Mouse (Mus musculus): ENCODE measurements at regions not wholly inside any gene's neighbourhood (a gene's known extent, or its start where the extent isn't known, plus 50 kb on each side); places are given as distances from the start of the nearest gene placed in this dataset.

DNA sequence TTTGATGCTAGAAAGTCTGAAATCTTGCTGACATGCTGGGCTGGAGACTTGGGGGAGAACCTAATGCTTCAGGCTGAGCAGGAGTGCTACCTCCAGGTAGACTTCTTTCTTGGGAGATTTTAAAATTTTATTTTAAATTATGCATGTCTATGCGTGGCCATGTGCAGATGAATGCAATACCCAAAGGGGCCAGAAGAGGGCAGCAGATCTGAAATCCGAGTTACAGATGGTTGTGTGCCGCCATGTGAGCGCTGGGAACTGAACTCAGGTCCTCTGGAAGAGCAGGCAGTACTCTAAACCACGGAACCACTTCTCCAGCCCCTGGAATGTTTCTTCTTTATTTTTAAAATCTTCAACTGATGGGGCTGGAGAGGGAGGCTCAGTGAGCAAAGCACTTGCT is 135.8 kb downstream of the Slc4a3 start:
- ATAC-seq (ENCODE audit: poor library complexity, severe bottlenecking), result no peak

DNA sequence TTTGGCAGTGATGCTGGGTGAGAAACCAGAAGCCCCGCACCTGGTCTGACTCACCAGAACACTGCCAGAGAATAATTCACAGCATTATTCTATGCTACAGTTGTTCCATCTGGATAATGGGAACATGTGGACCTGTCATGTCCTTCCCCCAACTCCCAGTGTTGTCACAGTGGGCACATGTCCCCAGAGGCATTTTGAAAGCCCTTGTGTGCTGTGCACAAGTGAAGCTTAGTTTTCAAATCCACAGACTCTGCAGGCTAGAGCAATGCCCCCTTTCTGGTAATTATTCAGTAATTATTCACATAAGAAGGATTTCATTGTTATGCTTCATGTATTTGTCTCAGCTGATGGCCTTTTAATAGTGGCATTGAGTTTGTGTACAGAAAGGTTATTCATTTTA is 146.7 kb downstream of the Slc4a3 start:
- no peak for ATAC-seq (ENCODE audit: poor library complexity, severe bottlenecking)

DNA sequence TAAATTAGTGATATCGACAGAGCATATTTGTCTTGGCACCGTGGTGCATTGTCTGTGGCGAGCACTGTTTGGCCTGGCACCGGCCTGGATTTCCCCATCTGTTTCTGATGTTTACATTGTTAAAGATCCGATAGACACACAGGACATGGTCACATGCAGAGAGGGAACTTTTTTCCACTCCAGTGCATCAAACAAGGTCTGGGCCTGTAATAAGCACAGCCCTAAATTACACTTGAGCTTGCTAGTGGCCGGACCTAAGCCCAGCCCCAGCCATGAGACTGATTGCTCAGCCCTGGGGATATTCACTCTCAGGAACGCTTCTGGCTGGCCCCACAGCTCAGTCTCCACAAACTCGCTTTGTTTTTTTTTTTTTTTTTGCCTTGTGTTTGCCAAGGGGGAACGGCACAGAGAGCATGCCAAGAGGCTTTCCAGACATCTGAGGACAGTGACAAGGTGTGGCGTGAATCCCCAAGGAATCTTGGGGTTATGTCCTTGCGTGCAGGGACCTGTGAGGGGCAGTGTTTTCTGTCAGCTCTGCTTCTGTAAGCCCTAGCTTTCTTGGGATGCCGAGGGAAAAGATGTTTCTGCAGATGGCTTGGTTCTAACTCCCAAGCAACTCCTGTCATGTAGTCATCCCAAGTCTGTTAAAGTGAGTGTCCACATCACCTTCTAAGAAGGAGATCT is 147.3 kb downstream of the Slc4a3 start:
- no peak for ATAC-seq (ENCODE audit: poor library complexity, severe bottlenecking)

DNA sequence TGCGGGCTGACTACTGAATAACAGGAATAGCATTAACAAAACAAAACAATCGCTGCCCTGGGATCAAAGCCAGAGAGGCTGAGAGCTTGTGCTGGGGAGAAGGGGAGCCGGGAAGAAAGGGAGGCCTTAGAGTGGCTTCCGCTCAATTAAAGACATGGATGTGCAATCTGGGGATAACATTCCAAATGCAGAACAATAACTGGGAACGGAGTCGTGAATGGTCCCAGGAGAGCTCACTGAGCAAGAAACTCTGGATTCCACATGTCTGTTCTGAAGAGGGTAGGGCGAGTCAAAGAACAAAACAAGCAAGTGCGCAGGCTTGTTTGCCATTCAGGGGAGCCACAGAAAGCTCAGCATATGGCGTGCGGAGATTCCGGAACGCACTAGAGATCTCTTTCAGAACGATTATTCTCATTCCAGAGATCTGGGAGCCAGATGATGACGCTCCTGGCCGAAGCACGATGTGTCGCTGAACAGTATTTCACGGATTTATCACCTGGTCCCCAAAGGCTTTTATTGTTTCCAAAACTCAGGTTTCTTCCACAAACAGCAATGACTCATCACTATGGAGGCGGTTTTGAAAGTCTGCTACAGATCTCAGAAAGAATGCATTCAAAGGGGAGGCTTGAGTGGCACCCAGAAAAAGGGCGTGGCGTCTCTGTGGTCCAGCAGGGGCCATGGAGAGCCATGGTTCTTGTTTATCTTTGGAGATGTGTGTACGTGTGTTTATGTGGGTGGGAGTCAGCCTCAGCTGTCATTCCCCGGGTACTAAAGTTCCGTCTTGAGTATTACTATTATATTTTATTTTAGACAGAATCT is 159.0 kb downstream of the Slc4a3 start:
- no peak for ATAC-seq (ENCODE audit: poor library complexity, severe bottlenecking)

DNA sequence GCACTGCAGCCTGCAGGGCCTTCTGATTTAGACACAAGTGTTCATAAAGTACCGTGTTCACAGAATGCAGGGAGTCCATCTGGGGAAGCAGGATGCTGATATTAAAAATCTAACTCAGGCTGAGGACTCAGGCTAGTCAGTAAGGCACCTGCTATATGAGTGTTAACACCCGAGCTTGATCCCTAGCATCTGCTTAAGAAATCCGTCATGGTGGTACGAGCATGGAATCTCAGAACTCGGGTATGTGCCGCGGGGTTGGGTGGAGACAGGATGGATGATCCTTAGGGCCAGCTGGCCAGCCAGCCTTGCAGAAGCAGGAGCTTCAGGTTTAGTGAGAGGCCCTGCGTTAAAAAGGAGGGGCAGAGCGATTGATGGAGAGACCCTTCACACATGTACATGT is 160.1 kb downstream of the Slc4a3 start:
- ATAC-seq (ENCODE audit: poor library complexity, severe bottlenecking), result no peak

DNA sequence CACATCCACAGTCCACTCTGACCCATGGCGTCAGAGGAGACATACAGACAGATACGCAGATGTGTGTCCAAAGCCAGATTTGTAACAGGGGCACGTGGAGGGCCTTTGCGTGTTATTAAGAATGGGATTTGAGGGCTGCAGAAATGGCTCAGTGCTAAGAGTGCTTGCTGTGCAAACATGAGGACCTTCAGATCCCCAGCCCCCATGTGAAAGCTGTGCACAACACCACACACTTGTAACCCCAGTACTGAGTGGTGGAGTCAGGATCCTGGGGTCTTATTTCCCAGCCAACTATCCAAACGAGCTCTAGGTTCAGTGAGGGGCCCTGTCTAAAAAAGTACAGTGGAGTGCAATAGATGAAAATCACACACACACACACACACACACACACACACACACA is 177.4 kb downstream of the Slc4a3 start:
- no peak for ATAC-seq (ENCODE audit: poor library complexity, severe bottlenecking)

DNA sequence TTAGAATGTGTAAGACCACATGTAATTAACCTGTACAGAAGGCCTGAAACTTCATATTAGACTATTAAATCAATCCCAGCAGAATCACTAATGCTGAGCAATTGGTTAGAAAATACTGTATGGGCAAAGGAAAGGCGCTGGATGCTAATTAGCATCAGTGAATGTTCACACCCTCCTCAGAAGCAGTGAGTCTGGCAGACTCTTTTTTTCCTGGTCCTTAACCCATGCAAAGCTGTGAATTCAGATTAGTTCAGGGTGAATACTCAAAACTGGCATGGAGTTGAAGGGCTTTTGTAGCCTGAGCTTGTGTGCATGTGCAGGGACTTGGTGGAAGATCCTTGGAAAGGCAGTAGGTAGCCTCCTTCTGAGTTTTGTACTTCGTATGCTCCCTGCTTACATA is 179.3 kb downstream of the Slc4a3 start:
- ATAC-seq (ENCODE audit: poor library complexity, severe bottlenecking), result no peak

DNA sequence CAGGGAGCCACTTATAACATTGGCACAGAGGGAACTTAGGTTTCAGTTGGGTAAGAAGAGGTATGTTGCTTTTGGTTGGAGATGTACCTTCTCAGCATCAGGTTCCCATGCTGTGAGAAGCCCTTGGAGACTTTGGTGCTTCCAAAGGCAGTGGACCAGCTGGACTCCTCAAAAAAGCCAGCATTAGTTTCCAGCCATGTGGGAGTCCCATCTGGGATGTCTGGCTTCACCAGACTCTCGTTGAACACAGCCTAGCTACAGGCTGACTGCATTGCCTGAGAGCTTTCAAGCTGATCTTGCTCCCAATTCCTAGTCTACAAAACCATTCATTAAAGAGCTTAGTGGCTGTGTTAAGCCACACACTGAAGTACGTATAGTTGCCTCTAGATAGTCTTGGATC is 182.8 kb downstream of the Slc4a3 start:
- ATAC-seq (ENCODE audit: poor library complexity, severe bottlenecking), result no peak

DNA sequence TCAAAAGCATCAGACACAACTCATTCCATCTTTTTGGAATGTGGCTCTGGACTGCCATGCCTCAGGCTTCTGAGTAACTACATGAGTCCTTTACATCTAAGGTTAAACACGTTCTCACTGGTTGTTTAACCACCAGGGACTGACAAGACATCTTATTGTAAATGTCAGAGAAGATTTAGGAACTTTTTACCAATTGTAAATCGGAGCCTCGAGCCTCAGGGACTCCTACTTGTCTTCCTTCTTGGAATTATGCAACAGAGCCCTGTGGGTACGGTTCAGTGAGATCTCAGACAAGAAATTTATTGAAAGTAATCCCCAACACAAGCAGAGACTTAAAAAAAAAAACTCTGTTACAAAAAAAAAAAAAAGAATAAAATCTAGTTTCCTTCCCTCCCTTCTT is 187.7 kb downstream of the Slc4a3 start:
- no peak for ATAC-seq (ENCODE audit: poor library complexity, severe bottlenecking)

DNA sequence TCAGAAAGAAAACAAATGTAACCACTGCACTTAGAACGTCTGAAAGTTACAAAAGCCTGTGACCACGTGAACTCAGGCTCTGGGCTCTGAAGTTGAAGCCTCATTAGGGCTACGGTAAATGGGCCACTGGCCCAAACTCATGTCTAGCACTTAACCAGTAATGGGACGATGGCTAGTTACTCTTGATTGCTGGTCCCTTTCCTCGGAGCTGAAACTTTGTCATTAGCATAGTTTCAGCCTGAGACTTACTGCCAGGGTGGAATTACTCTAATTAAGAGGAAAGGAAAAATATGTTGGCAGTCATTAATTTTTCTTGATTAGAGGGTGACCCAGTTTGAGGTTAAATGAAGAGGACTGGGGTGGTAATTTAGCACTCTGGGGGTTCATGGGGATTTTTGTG is 192.6 kb downstream of the Slc4a3 start:
- ATAC-seq (ENCODE audit: poor library complexity, severe bottlenecking), result no peak

DNA sequence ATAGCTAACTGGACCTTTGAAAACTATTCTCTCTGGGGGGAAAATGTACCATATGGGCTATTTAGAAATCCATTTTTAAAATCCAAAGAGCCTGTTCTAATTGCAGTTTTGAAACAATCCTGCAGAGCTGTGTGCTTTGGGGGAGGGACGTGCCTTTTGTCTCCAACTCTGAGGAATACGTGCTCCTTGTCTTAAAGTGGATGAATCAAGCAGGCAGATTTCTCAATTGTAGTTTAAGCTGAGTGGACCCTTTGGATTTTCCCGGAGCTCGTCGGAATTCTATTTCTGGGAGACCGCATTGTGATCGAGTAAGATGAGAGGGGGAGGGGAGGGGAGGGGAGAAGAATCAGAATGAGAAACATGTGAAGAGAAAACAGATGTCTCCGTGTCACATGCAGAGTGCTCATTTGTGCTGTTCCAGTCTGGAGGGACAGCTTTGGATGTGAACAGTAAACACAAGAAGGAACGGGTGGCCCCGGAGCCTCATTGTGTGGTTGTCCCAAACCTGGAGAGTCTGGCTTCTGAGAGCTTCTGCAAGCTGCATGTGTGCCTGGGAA is 203.7 kb downstream of the Slc4a3 start:
- no peak for ATAC-seq (ENCODE audit: poor library complexity, severe bottlenecking)

DNA sequence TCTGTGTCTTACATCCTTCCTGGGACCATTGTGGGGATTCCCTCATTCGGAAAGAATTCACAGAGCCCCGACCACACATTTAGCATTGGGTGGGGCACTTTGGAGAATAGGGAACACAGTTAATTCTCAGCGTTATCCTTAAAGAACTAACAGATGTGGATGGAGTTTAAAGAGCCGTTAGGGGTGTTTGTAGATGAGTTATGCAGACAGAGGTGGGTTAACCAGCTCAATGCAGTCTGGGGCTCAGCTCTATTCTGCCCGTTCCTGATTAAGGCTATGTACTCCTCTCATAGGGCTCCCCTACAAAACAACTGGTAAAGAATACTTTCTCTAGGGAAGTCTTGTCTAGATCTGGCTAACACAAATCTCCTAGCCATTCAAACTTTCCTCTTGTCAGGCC is 226.1 kb downstream of the Slc4a3 start:
- no peak for ATAC-seq (ENCODE audit: poor library complexity, severe bottlenecking)

DNA sequence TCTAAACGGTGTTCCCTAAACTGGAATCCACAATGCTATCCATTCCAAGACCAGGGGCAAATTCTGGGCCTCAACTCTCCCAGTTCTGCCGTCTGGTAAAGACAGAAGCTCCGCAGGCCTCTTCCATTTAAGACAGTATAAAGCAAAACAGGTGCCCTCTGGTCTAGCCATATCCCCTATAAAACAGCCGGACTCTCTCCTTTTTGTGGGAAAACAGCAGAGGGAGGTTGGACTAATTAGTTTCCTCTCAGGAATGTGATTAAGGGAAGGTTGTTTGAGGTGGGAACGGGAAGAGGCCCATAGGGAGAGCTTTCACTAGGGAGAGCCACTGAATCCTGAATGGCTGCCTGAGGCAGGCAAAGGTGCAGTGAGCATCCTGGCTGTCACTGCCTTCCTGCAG is 226.9 kb downstream of the Slc4a3 start:
- no peak for ATAC-seq (ENCODE audit: poor library complexity, severe bottlenecking)

DNA sequence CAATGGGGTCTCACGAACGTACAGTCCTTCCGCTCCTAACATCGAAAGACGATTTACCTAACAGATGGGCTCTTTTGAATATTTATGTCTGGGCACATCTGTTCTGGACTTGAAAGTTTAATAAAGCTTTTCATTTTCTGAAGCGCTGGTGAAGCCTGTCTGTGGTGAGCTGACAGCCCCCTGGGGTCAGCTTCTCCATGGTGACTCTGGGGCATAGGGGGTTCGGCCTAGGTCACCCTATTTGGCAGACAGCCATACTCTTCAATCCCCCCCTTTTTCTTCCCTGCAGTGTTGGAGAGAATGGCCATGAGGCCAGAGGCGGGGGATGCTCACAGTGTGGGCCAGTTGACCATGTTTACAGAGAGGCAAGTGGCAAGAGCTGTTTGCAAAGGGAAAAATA is 232.8 kb downstream of the Slc4a3 start:
- ATAC-seq (ENCODE audit: poor library complexity, severe bottlenecking), result no peak

DNA sequence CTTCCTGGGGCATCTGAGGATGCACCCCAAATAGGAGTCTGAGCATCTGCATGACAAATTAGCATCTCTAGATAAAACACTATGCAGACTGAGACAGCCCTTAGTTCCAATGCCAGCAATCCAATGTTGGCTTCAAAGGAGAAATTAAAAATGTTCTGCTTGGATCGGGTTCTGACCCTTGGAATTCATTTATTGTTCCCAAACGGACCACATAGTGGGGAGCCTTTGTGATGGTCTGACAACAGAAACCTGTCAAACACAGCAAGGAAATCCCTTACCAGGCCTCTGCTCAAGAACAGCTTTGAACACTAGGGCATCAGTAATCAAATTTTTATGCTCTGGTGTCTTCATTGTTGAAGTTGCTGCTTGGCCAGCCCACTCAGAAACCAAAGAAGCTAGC is 237.1 kb downstream of the Slc4a3 start:
- ATAC-seq (ENCODE audit: poor library complexity, severe bottlenecking), result no peak

DNA sequence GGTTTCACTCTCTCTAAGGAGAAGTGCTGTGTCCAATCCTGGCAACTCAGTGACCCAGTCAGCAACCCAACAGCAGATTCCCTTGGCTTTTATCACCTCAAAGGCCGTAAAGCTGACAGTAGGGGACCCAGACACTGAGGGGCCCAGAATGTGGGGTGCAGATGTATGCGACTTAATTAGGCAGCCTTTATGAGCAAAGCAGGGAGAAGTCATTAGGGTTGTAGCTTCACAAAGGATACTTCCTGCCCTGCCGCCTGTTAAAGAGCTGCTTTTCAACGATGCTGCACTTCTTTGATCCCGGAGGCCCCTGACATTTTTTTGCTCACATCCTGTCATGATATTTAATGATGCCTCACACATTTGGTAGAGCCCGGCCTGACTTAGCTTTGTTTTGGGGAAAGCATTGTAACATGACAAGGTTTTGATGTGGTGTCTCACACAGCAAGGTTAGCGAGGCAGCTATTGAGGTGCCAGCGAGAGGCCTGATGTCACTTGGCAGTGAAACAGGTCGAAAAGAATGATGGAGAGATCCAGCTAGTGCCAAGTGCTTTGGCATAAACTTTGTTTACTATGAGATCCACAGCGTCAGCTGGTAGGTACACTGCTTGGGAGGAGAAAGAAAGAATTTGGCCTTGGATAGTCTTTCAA is 240.2 kb downstream of the Slc4a3 start:
- no peak for ATAC-seq (ENCODE audit: poor library complexity, severe bottlenecking)

DNA sequence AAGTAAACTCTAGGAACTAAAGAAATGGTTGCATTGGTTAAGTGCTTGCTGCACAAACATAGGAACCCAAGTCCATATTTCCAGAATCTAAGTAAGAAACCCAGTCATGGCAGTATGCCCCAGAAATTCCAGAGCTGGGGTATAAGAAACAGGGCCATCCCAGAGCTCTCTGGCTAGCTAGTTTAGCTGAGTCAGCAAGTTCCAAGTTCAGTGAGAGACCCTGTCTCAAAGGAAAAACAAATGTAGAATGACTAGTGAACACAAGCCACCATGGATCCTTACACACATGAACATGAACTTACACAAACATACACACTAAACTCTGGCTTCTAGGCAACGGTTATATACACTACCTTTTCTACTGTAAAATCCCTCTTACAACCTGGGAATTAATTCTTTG is 245.4 kb downstream of the Slc4a3 start:
- no peak for ATAC-seq (ENCODE audit: poor library complexity, severe bottlenecking)

DNA sequence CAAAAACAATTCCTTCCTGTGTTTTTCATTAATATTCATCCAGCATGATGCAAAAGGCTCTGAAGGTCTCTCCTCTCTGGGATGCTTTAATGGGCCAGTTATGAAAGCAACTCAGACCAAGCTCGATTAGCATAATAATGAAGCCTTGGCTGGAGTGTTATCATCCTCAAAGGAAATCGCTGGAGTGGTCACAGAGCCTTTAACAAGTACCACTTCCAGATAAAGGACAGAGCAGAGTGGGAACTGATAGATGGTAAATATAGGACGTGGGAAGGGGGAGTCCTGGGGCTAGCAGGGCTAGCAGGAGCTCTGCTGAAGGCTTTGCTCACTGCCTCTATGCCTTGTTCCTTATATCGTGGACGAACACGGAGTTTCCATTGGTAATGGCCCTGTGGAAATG is 251.7 kb downstream of the Slc4a3 start:
- no peak for ATAC-seq (ENCODE audit: poor library complexity, severe bottlenecking)

DNA sequence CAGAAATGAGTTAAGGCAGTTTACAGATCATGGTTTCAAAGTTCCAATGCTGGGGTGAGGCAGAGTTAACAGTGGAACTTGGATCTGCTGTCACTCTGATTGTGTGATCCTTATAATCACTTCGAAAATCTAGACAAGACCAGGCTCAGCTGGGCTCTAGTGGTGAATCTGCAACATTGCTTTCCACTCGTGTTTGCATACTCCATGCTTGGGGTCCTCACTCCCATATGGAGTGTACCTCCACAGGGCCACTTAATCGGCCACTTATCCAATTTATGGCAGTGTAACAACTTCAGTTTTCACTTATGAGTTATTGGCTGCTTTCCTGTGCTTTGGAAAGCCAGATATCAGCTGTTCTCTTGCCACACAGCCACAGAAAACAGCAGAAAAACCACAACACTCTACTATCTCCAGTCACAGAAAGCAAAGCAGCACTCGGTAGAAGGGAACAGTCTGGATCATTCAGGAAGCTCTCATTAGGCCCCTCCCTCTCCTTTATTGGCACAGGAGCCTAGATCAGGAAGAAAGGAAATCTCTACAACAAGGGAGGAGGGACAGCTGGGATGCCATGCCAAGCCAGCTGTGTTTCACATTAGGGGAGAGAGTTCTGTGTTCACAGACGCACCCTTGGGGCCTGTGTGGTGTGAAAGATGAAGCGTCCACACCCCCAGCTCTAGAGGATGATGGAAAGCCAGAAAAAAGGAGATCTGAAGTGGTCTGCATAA is 252.5 kb downstream of the Slc4a3 start:
- no peak for ATAC-seq (ENCODE audit: poor library complexity, severe bottlenecking)

DNA sequence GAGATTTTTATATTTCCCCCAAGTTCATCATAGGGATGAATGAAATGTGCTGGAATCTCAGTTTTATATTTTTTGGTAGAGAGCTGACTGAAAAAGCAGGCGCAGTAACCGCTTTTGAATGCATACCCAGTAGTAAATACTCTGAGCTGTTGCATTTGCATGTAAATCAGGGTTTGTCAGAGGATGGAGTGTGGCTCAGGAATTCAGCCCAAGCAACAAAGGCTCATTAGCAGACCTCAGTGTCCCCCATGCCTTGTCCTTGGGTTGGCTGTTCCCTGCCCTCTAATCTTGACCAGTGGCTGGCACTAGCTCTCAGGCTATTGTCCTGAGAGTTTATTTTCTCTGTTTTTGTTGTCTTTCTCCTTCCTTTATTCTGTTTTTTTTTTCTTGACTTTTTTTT is 258.4 kb downstream of the Slc4a3 start:
- no peak for ATAC-seq (ENCODE audit: poor library complexity, severe bottlenecking)

DNA sequence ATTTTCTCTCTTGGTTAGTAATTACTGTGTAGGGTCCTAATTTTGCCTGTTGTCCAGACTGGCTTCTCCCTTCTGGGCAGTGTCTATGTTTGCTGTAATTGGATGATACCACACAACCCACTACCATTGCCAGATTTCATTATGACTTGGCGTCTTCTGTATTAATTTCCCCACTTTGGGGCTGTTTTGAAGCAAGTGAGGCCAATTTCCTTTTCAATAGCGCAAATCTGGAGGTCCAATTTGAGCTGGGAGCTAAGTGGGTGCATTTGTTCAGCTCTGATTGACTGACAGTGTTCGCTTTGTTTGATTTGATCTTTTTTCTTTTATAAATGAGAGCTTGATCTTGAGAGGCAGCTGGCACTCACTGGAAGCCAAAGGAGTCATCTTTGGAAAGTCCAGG is 266.4 kb downstream of the Slc4a3 start:
- ATAC-seq (ENCODE audit: poor library complexity, severe bottlenecking), result no peak
